Mouse (Mus musculus): ENCODE measurements at regions not wholly inside any gene's neighbourhood (a gene's known extent, or its start where the extent isn't known, plus 50 kb on each side); places are given as distances from the start of the nearest gene placed in this dataset.
A peak's percentile ranks its signal among the peaks of the same experiment; 100 is the strongest.

DNA sequence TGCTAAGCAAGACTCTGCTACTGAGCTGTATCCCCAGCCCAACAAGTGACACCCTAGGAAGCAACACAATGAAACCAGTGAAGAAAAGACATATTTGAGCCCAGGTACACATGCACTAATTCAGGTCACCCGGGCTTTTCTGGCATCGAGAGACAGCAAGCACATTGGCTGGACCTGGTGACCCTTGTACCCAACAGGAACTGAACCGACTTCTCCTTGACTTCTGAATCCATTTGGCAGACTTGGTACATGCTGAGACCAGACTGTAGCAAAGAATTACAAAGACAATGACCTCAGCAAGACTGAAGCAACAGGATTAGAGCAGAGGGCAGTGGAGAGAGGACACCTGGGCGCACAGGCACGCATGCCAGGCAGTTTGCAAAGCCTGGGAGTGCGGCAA is 79.1 kb downstream of the Sema4f start:
- TF ChIP-seq EP300 (IDR thresholded peaks at IDR 0.05; ENCODE audit: low read depth) (no peak), CTCF (IDR thresholded peaks at IDR 0.05; ENCODE audit: low read depth) (no peak)
- H3K4me3 ChIP-seq (ENCODE audit: low read depth, low read length) = no peak overlapping the region
- ATAC-seq (ENCODE audit: insufficient read depth, low read depth) (no peak), DNase-seq (ENCODE audit: low spot score) (no peak)
- H3K9ac ChIP-seq (replicated peaks; ENCODE audit: low read depth, low read length) = no peak overlapping the region
- no peaks in the 10 kb centered on the region for H3K36me3 ChIP-seq (replicated peaks; ENCODE audit: control insufficient read depth, insufficient read depth, low read length)
- no peaks in the 10 kb centered on the region for H3K9me3 ChIP-seq (replicated peaks; ENCODE audit: control insufficient read depth, low read length)
- H3K27me3 ChIP-seq (ENCODE audit: control insufficient read depth, insufficient read depth, low read length) = no peaks in the 10 kb centered on the region
- H3K4me1 ChIP-seq (ENCODE audit: control insufficient read depth, insufficient read depth) = peaks cover 9% of the 10 kb centered on the region
- H3K4me2 ChIP-seq (ENCODE audit: low read depth, low read length) = no peak overlapping the region
- WGBS = 86% methylated on average over 6 of the region's 6 CpGs
- no peak overlapping the region for H3K27ac ChIP-seq (ENCODE audit: low read depth)

DNA sequence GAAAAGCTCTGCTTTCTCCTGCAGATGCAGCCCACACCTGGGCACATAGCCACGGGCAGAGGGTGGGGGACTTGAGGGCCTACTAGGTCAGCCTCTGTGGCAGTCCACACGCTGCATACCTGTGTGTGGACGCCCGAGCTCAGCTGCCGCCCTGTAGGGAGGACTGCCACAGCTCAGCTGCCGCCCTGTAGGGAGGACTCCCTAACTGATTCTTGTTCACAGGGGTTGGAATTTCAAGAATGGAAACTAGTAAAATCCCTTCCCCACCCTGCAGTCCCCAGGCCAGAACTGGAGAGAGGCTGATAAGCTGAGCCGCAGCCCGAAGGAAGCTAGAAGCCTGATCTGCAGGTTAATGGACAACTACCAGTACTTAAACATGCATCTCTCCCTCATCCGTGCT is 82.0 kb upstream of the Hk2 start:
- ATAC-seq (ENCODE audit: insufficient read depth, low read depth) (0 out of 2 replicates have a peak, but pooled peaks have one; percentile 31), DNase-seq (ENCODE audit: low spot score) (no peak)
- WGBS = 40% methylated on average over 9 of the region's 9 CpGs
- no peaks in the 10 kb centered on the region for H3K27me3 ChIP-seq (ENCODE audit: control insufficient read depth, insufficient read depth, low read length)
- no peak overlapping the region for H3K4me3 ChIP-seq (ENCODE audit: low read depth, low read length)
- H3K9ac ChIP-seq (replicated peaks; ENCODE audit: low read depth, low read length) = no peak overlapping the region
- no peak for TF ChIP-seq CTCF (IDR thresholded peaks at IDR 0.05; ENCODE audit: low read depth)
- TF ChIP-seq EP300 (IDR thresholded peaks at IDR 0.05; ENCODE audit: low read depth) = no peak
- no peaks in the 10 kb centered on the region for H3K36me3 ChIP-seq (replicated peaks; ENCODE audit: control insufficient read depth, insufficient read depth, low read length)
- no peaks in the 10 kb centered on the region for H3K4me1 ChIP-seq (ENCODE audit: control insufficient read depth, insufficient read depth)
- H3K9me3 ChIP-seq (replicated peaks; ENCODE audit: control insufficient read depth, low read length) = no peaks in the 10 kb centered on the region
- no peak overlapping the region for H3K27ac ChIP-seq (ENCODE audit: low read depth)
- no peak overlapping the region for H3K4me2 ChIP-seq (ENCODE audit: low read depth, low read length)

DNA sequence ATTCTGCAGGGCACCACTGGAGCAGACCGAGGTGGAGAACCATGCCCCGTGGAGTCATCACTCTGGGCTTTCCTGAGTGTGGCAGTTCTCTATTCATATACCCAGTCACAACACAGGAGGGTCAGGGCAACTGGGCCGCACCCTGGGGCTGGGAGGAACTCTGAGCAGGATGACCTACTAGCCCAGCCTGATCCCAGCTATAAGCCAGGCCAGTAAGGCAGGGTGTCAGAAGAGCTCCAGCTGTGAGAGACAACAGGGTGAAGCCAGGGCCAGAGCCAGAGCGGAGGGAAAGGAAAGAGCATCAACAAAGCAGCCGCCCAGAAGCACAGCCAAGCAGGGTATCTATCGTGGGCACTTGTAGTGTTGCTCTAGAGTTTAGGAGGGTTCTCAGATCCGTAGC is 81.1 kb upstream of the Hk2 start:
- no peak overlapping the region for H3K27ac ChIP-seq (ENCODE audit: low read depth)
- ATAC-seq (ENCODE audit: insufficient read depth, low read depth) (no peak), DNase-seq (ENCODE audit: low spot score) (no peak)
- WGBS = 77% methylated on average over 7 of the region's 7 CpGs
- no peaks in the 10 kb centered on the region for H3K9me3 ChIP-seq (replicated peaks; ENCODE audit: control insufficient read depth, low read length)
- H3K4me1 ChIP-seq (ENCODE audit: control insufficient read depth, insufficient read depth) = no peaks in the 10 kb centered on the region
- no peak overlapping the region for H3K4me3 ChIP-seq (ENCODE audit: low read depth, low read length)
- no peak for TF ChIP-seq CTCF (IDR thresholded peaks at IDR 0.05; ENCODE audit: low read depth)
- no peak for TF ChIP-seq EP300 (IDR thresholded peaks at IDR 0.05; ENCODE audit: low read depth)
- no peaks in the 10 kb centered on the region for H3K27me3 ChIP-seq (ENCODE audit: control insufficient read depth, insufficient read depth, low read length)
- H3K9ac ChIP-seq (replicated peaks; ENCODE audit: low read depth, low read length) = no peak overlapping the region
- no peaks in the 10 kb centered on the region for H3K36me3 ChIP-seq (replicated peaks; ENCODE audit: control insufficient read depth, insufficient read depth, low read length)
- no peak overlapping the region for H3K4me2 ChIP-seq (ENCODE audit: low read depth, low read length)

DNA sequence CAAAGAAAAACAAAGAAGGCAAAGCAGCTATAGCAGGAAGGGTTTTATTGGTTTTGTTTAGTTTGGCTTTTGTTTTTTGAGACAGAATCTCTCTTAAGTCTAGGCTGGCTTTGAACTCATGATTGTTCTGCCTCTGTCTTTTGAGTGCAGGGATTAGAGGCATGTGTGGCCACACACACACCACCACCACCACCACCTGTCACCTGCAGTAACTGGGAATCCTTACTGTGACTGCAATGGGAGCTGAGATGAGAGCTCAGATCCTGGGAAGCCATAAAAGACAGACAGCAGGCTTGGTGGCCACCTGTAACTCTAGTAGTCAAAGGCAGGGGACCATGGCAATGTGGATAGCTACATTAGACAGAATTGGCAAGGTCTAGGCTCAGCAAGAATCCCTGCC is 80.5 kb upstream of the Hk2 start:
- H3K9ac ChIP-seq (replicated peaks; ENCODE audit: low read depth, low read length) = no peak overlapping the region
- no peak overlapping the region for H3K4me3 ChIP-seq (ENCODE audit: low read depth, low read length)
- no peak overlapping the region for H3K4me2 ChIP-seq (ENCODE audit: low read depth, low read length)
- ATAC-seq (ENCODE audit: insufficient read depth, low read depth) = no peak
- H3K9me3 ChIP-seq (replicated peaks; ENCODE audit: control insufficient read depth, low read length) = no peaks in the 10 kb centered on the region
- TF ChIP-seq CTCF (IDR thresholded peaks at IDR 0.05; ENCODE audit: low read depth) = no peak
- no peak for TF ChIP-seq EP300 (IDR thresholded peaks at IDR 0.05; ENCODE audit: low read depth)
- no peak for DNase-seq (ENCODE audit: low spot score)
- no peaks in the 10 kb centered on the region for H3K27me3 ChIP-seq (ENCODE audit: control insufficient read depth, insufficient read depth, low read length)
- no peaks in the 10 kb centered on the region for H3K4me1 ChIP-seq (ENCODE audit: control insufficient read depth, insufficient read depth)
- no peak overlapping the region for H3K27ac ChIP-seq (ENCODE audit: low read depth)
- no peaks in the 10 kb centered on the region for H3K36me3 ChIP-seq (replicated peaks; ENCODE audit: control insufficient read depth, insufficient read depth, low read length)

DNA sequence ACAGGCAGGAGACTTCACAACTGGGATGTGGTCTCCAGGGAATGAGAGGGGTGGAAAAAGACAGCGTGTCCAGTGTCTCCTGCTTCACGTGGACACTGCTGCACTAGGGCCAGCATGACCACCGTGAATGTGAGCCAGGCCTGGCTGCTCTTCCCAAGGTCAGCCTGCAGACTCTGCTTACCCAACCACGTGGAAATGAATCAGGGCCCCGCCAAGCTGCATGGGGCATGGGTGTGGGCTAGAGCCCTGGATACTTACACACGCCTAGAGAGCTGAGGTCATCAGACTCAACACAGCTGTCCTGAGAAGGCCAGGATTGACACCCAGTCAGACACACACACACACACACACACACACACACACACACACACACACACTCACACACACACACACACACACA is 80.1 kb upstream of the Hk2 start:
- Histone ChIP-seq H3K4me1 (ENCODE audit: control insufficient read depth, insufficient read depth) (no peaks in the 10 kb centered on the region), H3K4me2 (ENCODE audit: low read depth, low read length) (no peak overlapping the region), H3K36me3 (replicated peaks; ENCODE audit: control insufficient read depth, insufficient read depth, low read length) (no peaks in the 10 kb centered on the region), H3K9ac (replicated peaks; ENCODE audit: low read depth, low read length) (no peak overlapping the region), H3K4me3 (ENCODE audit: low read depth, low read length) (no peak overlapping the region), H3K9me3 (replicated peaks; ENCODE audit: control insufficient read depth, low read length) (no peaks in the 10 kb centered on the region), H3K27ac (ENCODE audit: low read depth) (no peak overlapping the region), H3K27me3 (ENCODE audit: control insufficient read depth, insufficient read depth, low read length) (no peaks in the 10 kb centered on the region)
- WGBS = 39% methylated on average over 6 of the region's 6 CpGs
- TF ChIP-seq EP300 (IDR thresholded peaks at IDR 0.05; ENCODE audit: low read depth) = no peak
- TF ChIP-seq CTCF (IDR thresholded peaks at IDR 0.05; ENCODE audit: low read depth) = no peak
- ATAC-seq (ENCODE audit: insufficient read depth, low read depth) = peak; percentile 81; the same call in 1 of the 2 replicates
- peak; percentile 34 for DNase-seq (ENCODE audit: low spot score)

DNA sequence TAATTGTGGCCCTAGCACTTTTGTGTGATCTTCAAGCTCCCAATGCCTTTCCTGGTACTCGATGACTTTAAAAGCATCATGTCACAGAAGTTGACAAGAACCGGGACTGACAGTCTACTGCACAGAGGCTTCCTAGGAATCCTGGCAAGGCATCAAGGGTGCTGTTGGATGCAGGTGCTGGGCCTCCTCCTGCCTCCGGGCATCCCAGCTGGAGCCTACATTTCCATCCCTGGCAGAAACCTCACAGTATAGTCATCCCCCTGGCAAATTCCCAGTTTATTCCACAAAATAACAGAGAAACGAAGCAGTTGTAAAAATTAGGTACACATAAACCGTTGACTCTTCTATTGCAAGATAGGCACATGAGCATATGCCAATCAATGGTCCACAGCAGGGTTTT is 78.8 kb upstream of the Hk2 start:
- H3K9ac ChIP-seq (replicated peaks; ENCODE audit: low read depth, low read length) = no peak overlapping the region
- TF ChIP-seq EP300 (IDR thresholded peaks at IDR 0.05; ENCODE audit: low read depth) = no peak
- ATAC-seq (ENCODE audit: insufficient read depth, low read depth) (no peak), DNase-seq (ENCODE audit: low spot score) (no peak)
- no peaks in the 10 kb centered on the region for H3K36me3 ChIP-seq (replicated peaks; ENCODE audit: control insufficient read depth, insufficient read depth, low read length)
- WGBS = 60% methylated on average over 5 of the region's 5 CpGs
- no peak overlapping the region for H3K4me3 ChIP-seq (ENCODE audit: low read depth, low read length)
- no peak overlapping the region for H3K4me2 ChIP-seq (ENCODE audit: low read depth, low read length)
- H3K27me3 ChIP-seq (ENCODE audit: control insufficient read depth, insufficient read depth, low read length) = no peaks in the 10 kb centered on the region
- H3K9me3 ChIP-seq (replicated peaks; ENCODE audit: control insufficient read depth, low read length) = no peaks in the 10 kb centered on the region; the same call in 1 of the 2 replicates
- no peak overlapping the region for H3K27ac ChIP-seq (ENCODE audit: low read depth)
- H3K4me1 ChIP-seq (ENCODE audit: control insufficient read depth, insufficient read depth) = no peaks in the 10 kb centered on the region

All from heart, postnatal 0 days (tissue).